Mouse (Mus musculus) kidney, adult 2 months (tissue): ENCODE measurements at regions not wholly inside any gene's neighbourhood (a gene's known extent, or its start where the extent isn't known, plus 50 kb on each side); places are given as distances from the start of the nearest gene placed in this dataset.
A peak's percentile ranks its signal among the peaks of the same experiment; 100 is the strongest.
"Not testable (repeated sequence)": the region's sequence is repeated elsewhere in the genome, so short reads cannot be mapped to it uniquely, and the experiment has no call there.

Source experiments
- DNase-seq: peaks from one replicate; pipeline ENCODE4 v3.0.0; 2021
- H3K27ac ChIP-seq: fragments of 200-500 bp; 2 replicates; pipeline ENCODE4 v1.5.1; 2012; ENCODE audit warnings: low read depth, low read length, control low read depth, inconsistent platforms; ENCODE audit not compliant: insufficient read depth
- H3K27me3 ChIP-seq: fragments of 200-500 bp; replicated peaks from 2 replicates; pipeline ENCODE4 v1.6.1; 2012; ENCODE audit warnings: mild to moderate bottlenecking, moderate library complexity, low read length, inconsistent platforms; ENCODE audit not compliant: control insufficient read depth, insufficient read depth
- H3K36me3 ChIP-seq: fragments of 200-500 bp; 2 replicates; pipeline ENCODE4 v1.6.1; 2012; ENCODE audit warnings: mild to moderate bottlenecking, moderate library complexity, low read length, inconsistent platforms; ENCODE audit not compliant: control insufficient read depth, insufficient read depth
- H3K4me1 ChIP-seq: fragments of 200-500 bp; 2 replicates; pipeline ENCODE4 v1.6.1; 2011; ENCODE audit warnings: low read length; ENCODE audit not compliant: control insufficient read depth, insufficient read depth
- H3K4me3 ChIP-seq: fragments of 200-500 bp; 2 replicates; pipeline ENCODE4 v1.5.1; 2011; ENCODE audit warnings: mild to moderate bottlenecking, low read depth, low read length, control low read depth; ENCODE audit not compliant: insufficient read depth
- CTCF ChIP-seq: fragments of 200-500 bp; conservative IDR thresholded peaks from 2 replicates; pipeline ENCODE4 v1.5.1; 2011; ENCODE audit warnings: low read depth, mild to moderate bottlenecking, control low read depth, low read length, moderate library complexity, mixed read lengths; ENCODE audit not compliant: insufficient read depth, insufficient read length
- POLR2A ChIP-seq: fragments of 200-500 bp; IDR thresholded peaks from one replicate; pipeline ENCODE4 v1.6.1; 2011; ENCODE audit warnings: low read depth, low read length, control low read depth
- WGBS: fragments of 180-500 bp; shearing (Covaris S2); methylation state at CpG from one replicate; pipeline ENCODE4 v1.1.7; 2018; 5-methylcytosine and 5-hydroxymethylcytosine counted together

DNA sequence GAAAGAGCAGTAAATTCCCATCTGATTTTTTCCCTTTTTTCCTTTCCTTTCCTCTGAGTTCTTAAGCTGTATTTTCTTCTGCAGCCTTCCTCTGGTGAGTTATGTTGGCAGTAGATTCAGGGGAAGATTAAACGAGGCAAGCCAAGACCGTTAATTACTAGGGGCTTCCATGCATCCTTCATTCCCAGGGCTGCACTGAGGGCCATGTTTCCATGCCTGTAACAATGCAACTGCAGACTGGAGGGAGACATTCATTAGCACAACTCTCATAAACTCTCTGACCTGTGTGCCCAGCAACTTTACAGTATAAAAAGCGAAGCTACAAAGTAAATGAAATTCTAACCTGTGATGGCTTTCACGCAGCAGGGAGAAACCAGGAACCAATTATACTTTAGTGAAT, 321.2 kb downstream of the Atxn7l3b start:
- H3K4me3 ChIP-seq, result no peak overlapping the region
- no peak for DNase-seq
- no peaks in the 10 kb centered on the region for H3K27me3 ChIP-seq
- WGBS, result 40% methylated on average over 4 of the region's 4 CpGs
- TF ChIP-seq POLR2A (no peak), CTCF (no peak)
- H3K36me3 ChIP-seq, result no peaks in the 10 kb centered on the region
- no peak overlapping the region for H3K27ac ChIP-seq
- H3K4me1 ChIP-seq, result no peaks in the 10 kb centered on the region

DNA sequence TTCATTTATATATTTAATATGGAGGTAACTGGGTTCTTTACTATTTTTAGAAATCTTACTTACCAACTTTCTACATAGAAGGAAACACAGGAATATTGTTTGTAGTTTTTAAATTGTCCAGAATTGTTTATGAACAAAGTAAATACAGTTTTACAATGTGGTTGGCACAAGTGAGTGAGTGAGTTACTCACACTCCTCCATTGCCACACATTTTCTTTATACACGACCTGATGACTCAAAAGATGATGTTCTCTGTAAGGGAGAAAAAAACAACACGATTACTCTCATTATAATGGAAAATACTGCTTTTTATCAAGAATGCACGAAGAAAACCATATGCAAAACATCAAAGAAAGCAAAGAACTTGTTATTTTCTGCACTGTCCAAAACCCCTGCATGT, 317.1 kb downstream of the Atxn7l3b start:
- TF ChIP-seq POLR2A, result no peak
- no peak for TF ChIP-seq CTCF
- H3K36me3 ChIP-seq, result no peaks in the 10 kb centered on the region
- no peak overlapping the region for H3K4me3 ChIP-seq
- WGBS, result 48% methylated on average over 3 of the region's 3 CpGs
- H3K4me1 ChIP-seq, result no peaks in the 10 kb centered on the region
- H3K27me3 ChIP-seq, result no peaks in the 10 kb centered on the region
- no peak overlapping the region for H3K27ac ChIP-seq
- DNase-seq, result no peak

- H3K36me3 ChIP-seq, result no peaks in the 10 kb centered on the region
- DNase-seq, result no peak
- H3K27me3 ChIP-seq, result no peaks in the 10 kb centered on the region
- no peak overlapping the region for H3K27ac ChIP-seq
- H3K4me3 ChIP-seq, result no peak overlapping the region
- WGBS, result 84% methylated on average over 2 of the region's 2 CpGs
- H3K4me1 ChIP-seq, result no peaks in the 10 kb centered on the region
- no peak for TF ChIP-seq POLR2A
- no peak for TF ChIP-seq CTCF
Measured at GRCm38 (mm10) chr10:112613751-112614150, 315.1 kb downstream of the Atxn7l3b start.

DNA sequence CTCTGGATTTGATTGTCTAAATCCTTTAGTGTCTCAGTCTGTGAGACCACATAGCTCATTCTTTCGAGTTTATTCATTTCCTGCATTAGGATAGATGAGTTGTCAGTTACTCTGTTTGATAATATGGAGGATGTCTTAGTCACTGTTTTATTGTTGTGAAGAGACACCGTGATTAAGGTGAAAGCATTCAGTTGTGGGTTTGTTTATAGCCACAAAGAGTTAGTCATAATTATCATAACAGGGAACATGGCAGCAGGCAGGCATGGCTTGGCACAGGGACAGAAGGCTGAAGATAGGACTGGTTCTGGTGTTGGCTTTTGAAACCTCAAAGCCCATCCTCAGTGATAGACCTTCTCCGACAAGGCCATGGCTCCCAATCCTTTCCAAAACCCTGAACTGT, 314.6 kb downstream of the Atxn7l3b start:
- no peaks in the 10 kb centered on the region for H3K36me3 ChIP-seq
- TF ChIP-seq CTCF (no peak), POLR2A (no peak)
- no peaks in the 10 kb centered on the region for H3K27me3 ChIP-seq
- H3K4me1 ChIP-seq, result no peaks in the 10 kb centered on the region
- no peak overlapping the region for H3K4me3 ChIP-seq
- no peak for DNase-seq
- no peak overlapping the region for H3K27ac ChIP-seq
- 79% methylated on average over 3 of the region's 3 CpGs for WGBS

DNA sequence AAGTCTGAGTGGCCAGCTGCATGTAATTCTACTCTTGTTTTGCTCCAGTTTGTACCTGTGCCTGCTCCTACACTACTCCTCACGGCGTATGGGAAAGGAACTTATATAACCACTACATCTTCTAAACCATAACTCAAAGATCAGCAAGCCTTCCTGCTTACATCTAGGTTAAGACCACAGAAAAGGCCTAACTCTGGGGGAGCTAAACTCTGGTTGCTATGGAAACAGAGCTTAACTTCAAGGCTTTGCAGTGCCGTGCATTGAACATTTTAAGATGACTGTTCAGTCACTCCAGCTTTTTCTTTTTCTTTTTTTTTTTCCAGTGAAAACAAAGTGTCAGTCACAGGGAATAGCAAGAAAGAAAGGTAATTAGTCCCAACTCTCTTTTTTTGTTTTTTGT, 309.1 kb downstream of the Atxn7l3b start:
- no peak for TF ChIP-seq POLR2A
- no peak for TF ChIP-seq CTCF
- H3K4me3 ChIP-seq, result no peak overlapping the region
- H3K27ac ChIP-seq, result no peak overlapping the region
- 69% methylated on average over 3 of the region's 3 CpGs for WGBS
- no peaks in the 10 kb centered on the region for H3K36me3 ChIP-seq
- H3K4me1 ChIP-seq, result no peaks in the 10 kb centered on the region
- no peaks in the 10 kb centered on the region for H3K27me3 ChIP-seq
- DNase-seq, result no peak

- no peak for DNase-seq
- H3K4me3 ChIP-seq, result no peak overlapping the region
- no peak for TF ChIP-seq POLR2A
- TF ChIP-seq CTCF, result no peak
- 82% methylated on average over 3 of the region's 3 CpGs for WGBS
- no peaks in the 10 kb centered on the region for H3K36me3 ChIP-seq
- H3K27me3 ChIP-seq, result no peaks in the 10 kb centered on the region
- H3K27ac ChIP-seq, result no peak overlapping the region
- no peaks in the 10 kb centered on the region for H3K4me1 ChIP-seq
Measured at GRCm38 (mm10) chr10:112629752-112630151, 299.0 kb downstream of the Atxn7l3b start.

GRCm38 (mm10) chr10:112635199-112635598, 293.6 kb downstream of the Atxn7l3b start:
- Histone ChIP-seq H3K27me3 (no peaks in the 10 kb centered on the region), H3K4me3 (no peak overlapping the region), H3K36me3 (no peaks in the 10 kb centered on the region), H3K27ac (no peak overlapping the region), H3K4me1 (no peaks in the 10 kb centered on the region)
- no peak for DNase-seq
- TF ChIP-seq CTCF, result no peak
- no peak for TF ChIP-seq POLR2A
- 49% methylated on average over 1 of the region's 1 CpGs for WGBS

DNA sequence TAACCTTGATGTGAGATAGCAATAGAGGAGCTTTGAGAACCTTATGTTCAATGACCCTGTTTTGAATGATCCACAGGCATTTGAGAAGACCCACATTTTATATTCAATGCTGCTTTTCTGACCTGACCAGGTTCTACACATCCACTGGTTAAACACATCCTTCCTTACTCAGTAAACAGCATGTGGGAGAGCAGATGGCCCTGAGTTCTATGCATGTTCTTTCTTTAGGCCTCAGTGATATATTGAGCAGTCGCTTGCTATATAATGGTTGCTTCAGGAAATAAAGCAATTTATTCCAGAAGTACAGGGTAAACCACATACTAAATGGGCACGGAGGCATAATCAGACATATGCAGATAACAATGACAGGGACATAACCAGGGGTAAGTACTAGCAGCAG, 292.2 kb downstream of the Atxn7l3b start:
- H3K4me3 ChIP-seq, result no peak overlapping the region
- TF ChIP-seq POLR2A (no peak), CTCF (no peak)
- no peaks in the 10 kb centered on the region for H3K4me1 ChIP-seq
- WGBS, result 81% methylated on average over 2 of the region's 2 CpGs
- no peak overlapping the region for H3K27ac ChIP-seq
- H3K27me3 ChIP-seq, result no peaks in the 10 kb centered on the region
- H3K36me3 ChIP-seq, result no peaks in the 10 kb centered on the region
- no peak for DNase-seq

GRCm38 (mm10) chr10:112640551-112640950, 288.2 kb downstream of the Atxn7l3b start:
- H3K4me1 ChIP-seq, H3K4me3 ChIP-seq, H3K27ac ChIP-seq, H3K27me3 ChIP-seq, H3K36me3 ChIP-seq: not testable (repeated sequence)
- WGBS, result 55% methylated on average over 1 of the region's 1 CpGs
- DNase-seq, result peak; percentile 72
